8 mouse cellular contexts compared by ENCODE assay signal in the genomic region with DNA sequence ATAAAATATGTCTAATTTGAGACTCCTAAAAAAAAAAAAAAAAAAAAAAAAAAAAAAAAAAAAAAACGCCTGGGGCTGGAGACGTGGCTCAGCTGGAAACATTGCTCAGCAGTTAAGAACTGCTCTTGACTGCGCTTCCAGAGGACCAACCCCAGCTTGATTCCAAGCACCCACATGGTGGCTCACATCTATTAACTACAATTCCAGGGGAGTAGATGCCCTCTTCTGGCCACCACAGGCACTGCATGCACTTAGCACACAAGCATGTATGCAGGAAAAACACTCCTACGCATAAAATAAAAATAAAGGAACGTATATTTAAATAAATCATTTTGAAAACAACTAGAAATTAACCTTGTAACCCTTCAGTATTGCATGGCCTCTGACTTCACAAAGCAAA.
DNase-seq lines count a peak whose midpoint lies in the region; ATAC-seq and TF ChIP-seq lines count a peak whose summit lies in the region.

No protein-coding gene starts in this region.

- no peaks in the 10 kb centered on the region for H3K27me3 ChIP-seq in forebrain, postnatal 0 days (ENCODE audit: insufficient read depth, low read length)
- H3K27me3 ChIP-seq in forebrain, embryonic 10.5 days (ENCODE audit: poor library complexity, severe bottlenecking): no peaks in the 10 kb centered on the region
- H3K27me3 ChIP-seq in testis, adult 2 months (ENCODE audit: control insufficient read depth, insufficient read depth, low read length): no peaks in the 10 kb centered on the region
- H3K27me3 ChIP-seq in kidney, postnatal 0 days (ENCODE audit: insufficient read depth, low read length): no peaks in the 10 kb centered on the region
- H3K27me3 ChIP-seq in forebrain, embryonic 16.5 days (replicated peaks; ENCODE audit: control insufficient read depth, insufficient read depth, low read length): no peaks in the 10 kb centered on the region
- H3K27me3 ChIP-seq in forebrain, embryonic 11.5 days (ENCODE audit: control insufficient read depth, insufficient read depth, low read length): no peaks in the 10 kb centered on the region

- 79% methylated on average over 5 of the region's 5 CpGs for WGBS in forebrain, postnatal 0 days
- WGBS in forebrain, embryonic 10.5 days: 81% methylated on average over 5 of the region's 5 CpGs
- 69% methylated on average over 5 of the region's 5 CpGs for WGBS in kidney, postnatal 0 days
- WGBS in forebrain, embryonic 16.5 days: 83% methylated on average over 5 of the region's 5 CpGs
- WGBS in forebrain, embryonic 11.5 days: 85% methylated on average over 5 of the region's 5 CpGs

- H3K27ac ChIP-seq in forebrain, postnatal 0 days (ENCODE audit: low read depth, low read length): no peak overlapping the region
- H3K27ac ChIP-seq in forebrain, embryonic 10.5 days: no peak overlapping the region
- H3K27ac ChIP-seq in testis, adult 2 months (ENCODE audit: control insufficient read depth, insufficient read depth, low read depth, low read length): no peak overlapping the region
- H3K27ac ChIP-seq in kidney, postnatal 0 days: no peak overlapping the region
- no peak overlapping the region for H3K27ac ChIP-seq in forebrain, embryonic 16.5 days (ENCODE audit: low read length)
- H3K27ac ChIP-seq in forebrain, embryonic 11.5 days (ENCODE audit: low read depth, low read length): no peak overlapping the region

- H3K9me3 ChIP-seq in forebrain, postnatal 0 days (ENCODE audit: low read length): no peaks in the 10 kb centered on the region
- no peaks in the 10 kb centered on the region for H3K9me3 ChIP-seq in forebrain, embryonic 10.5 days
- H3K9me3 ChIP-seq in kidney, postnatal 0 days (replicated peaks; ENCODE audit: low read length): no peaks in the 10 kb centered on the region
- H3K9me3 ChIP-seq in forebrain, embryonic 16.5 days (ENCODE audit: control insufficient read depth, low read length): no peaks in the 10 kb centered on the region
- H3K9me3 ChIP-seq in forebrain, embryonic 11.5 days (ENCODE audit: control insufficient read depth, low read length): no peaks in the 10 kb centered on the region

- no peak overlapping the region for H3K4me3 ChIP-seq in forebrain, postnatal 0 days (ENCODE audit: low read depth, low read length)
- no peak overlapping the region for H3K4me3 ChIP-seq in forebrain, embryonic 10.5 days
- no peak overlapping the region for H3K4me3 ChIP-seq in testis, adult 2 months (ENCODE audit: control insufficient read depth, low read depth, low read length)
- no peak overlapping the region for H3K4me3 ChIP-seq in kidney, postnatal 0 days (replicated peaks; ENCODE audit: low read depth, low read length)
- no peak overlapping the region for H3K4me3 ChIP-seq in forebrain, embryonic 16.5 days (replicated peaks; ENCODE audit: low read length)
- H3K4me3 ChIP-seq in forebrain, embryonic 11.5 days (ENCODE audit: low read depth, low read length): no peak overlapping the region

- H3K36me3 ChIP-seq in forebrain, postnatal 0 days (ENCODE audit: insufficient read depth): no peaks in the 10 kb centered on the region
- no peaks in the 10 kb centered on the region for H3K36me3 ChIP-seq in forebrain, embryonic 10.5 days (replicated peaks)
- H3K36me3 ChIP-seq in testis, adult 2 months (ENCODE audit: control insufficient read depth, insufficient read depth, low read length): no peaks in the 10 kb centered on the region
- no peaks in the 10 kb centered on the region for H3K36me3 ChIP-seq in kidney, postnatal 0 days (ENCODE audit: insufficient read depth, low read length)
- no peaks in the 10 kb centered on the region for H3K36me3 ChIP-seq in forebrain, embryonic 16.5 days (ENCODE audit: control insufficient read depth, insufficient read depth)
- no peaks in the 10 kb centered on the region for H3K36me3 ChIP-seq in forebrain, embryonic 11.5 days (ENCODE audit: control insufficient read depth, insufficient read depth, low read length)

- TF ChIP-seq POLR2A in testis, adult 2 months (IDR thresholded peaks at IDR 0.05; ENCODE audit: control insufficient read depth, low read depth, low read length): no peak

- peak; percentile 46 for TF ChIP-seq CTCF in forebrain, postnatal 0 days (IDR thresholded peaks at IDR 0.05; ENCODE audit: low read depth)
- peak; percentile 29; the same call in 1 of the 2 replicates for TF ChIP-seq CTCF in testis, adult 2 months (IDR thresholded peaks at IDR 0.05; ENCODE audit: control insufficient read depth, insufficient read depth, insufficient replicate concordance, low read depth, low read length)
- peak; percentile 50 for TF ChIP-seq CTCF in kidney, postnatal 0 days (IDR thresholded peaks at IDR 0.05; ENCODE audit: low read depth)

- no peak overlapping the region for H3K9ac ChIP-seq in forebrain, postnatal 0 days
- H3K9ac ChIP-seq in kidney, postnatal 0 days (ENCODE audit: low read depth, low read length): no peak overlapping the region
- no peak overlapping the region for H3K9ac ChIP-seq in forebrain, embryonic 16.5 days (replicated peaks; ENCODE audit: low read depth, low read length)
- H3K9ac ChIP-seq in forebrain, embryonic 11.5 days (ENCODE audit: low read length): no peak overlapping the region

- H3K4me1 ChIP-seq in forebrain, postnatal 0 days (ENCODE audit: insufficient read depth): no peaks in the 10 kb centered on the region
- H3K4me1 ChIP-seq in forebrain, embryonic 10.5 days: no peaks in the 10 kb centered on the region
- no peaks in the 10 kb centered on the region for H3K4me1 ChIP-seq in testis, adult 2 months (ENCODE audit: control insufficient read depth, insufficient read depth, low read length)
- H3K4me1 ChIP-seq in kidney, postnatal 0 days (replicated peaks; ENCODE audit: insufficient read depth, low read length): no peaks in the 10 kb centered on the region
- H3K4me1 ChIP-seq in forebrain, embryonic 16.5 days (replicated peaks; ENCODE audit: control insufficient read depth, insufficient read depth, low read length): no peaks in the 10 kb centered on the region
- H3K4me1 ChIP-seq in forebrain, embryonic 11.5 days (replicated peaks; ENCODE audit: control insufficient read depth, insufficient read depth, low read length): no peaks in the 10 kb centered on the region

- ATAC-seq in forebrain, postnatal 0 days: no peak
- ATAC-seq in kidney, postnatal 0 days (replicated peaks; ENCODE audit: low FRiP score, low read depth): no peak
- ATAC-seq in frontal cortex, adult (ENCODE audit: low TSS enrichment): no peak
- no peak for ATAC-seq in forebrain, embryonic 16.5 days
- no peak for ATAC-seq in forebrain, embryonic 11.5 days (replicated peaks; ENCODE audit: low FRiP score)

- no peak overlapping the region for H3K4me2 ChIP-seq in forebrain, postnatal 0 days (ENCODE audit: low read depth)
- no peak overlapping the region for H3K4me2 ChIP-seq in kidney, postnatal 0 days (ENCODE audit: low read length)
- no peak overlapping the region for H3K4me2 ChIP-seq in forebrain, embryonic 16.5 days (ENCODE audit: low read length)
- H3K4me2 ChIP-seq in forebrain, embryonic 11.5 days (ENCODE audit: low read depth, low read length, severe bottlenecking): no peak overlapping the region

- no peak for DNase-seq in forebrain, postnatal 0 days
- no peak for DNase-seq in forebrain, embryonic 10.5 days (ENCODE audit: extremely low spot score, low spot score)
- DNase-seq in testis, postnatal 10 days (ENCODE audit: low spot score): no peak
- DNase-seq in kidney, postnatal 0 days (ENCODE audit: low spot score): peak; percentile 19
- no peak for DNase-seq in forebrain, embryonic 11.5 days (ENCODE audit: low spot score)
